Comparison of ENCODE assay signal across 23 mouse cellular contexts in genomic region chr2:157036400-157036799, GRCm38 (mm10). TPM values are rescaled to one million over a fixed set of nuclear protein-coding genes. Genes with fewer than 3 reads are reported as not detected.
DNase-seq lines count a peak whose midpoint lies in the region; ATAC-seq and TF ChIP-seq lines count a peak whose summit lies in the region.
"Had no signal": no experiment of that assay in that cellular context is flagged by ENCODE, and none has a peak within 500 bp of the region (broad histone marks: within the 10 kb centered on the region; RNA-seq: fewer than 3 reads in every experiment).

No protein-coding gene starts in this region.

- peaks cover 42% of the 10 kb centered on the region for H3K36me3 ChIP-seq in lung, postnatal 0 days (ENCODE audit: insufficient read depth, low read length)

- no peaks in the 10 kb centered on the region for H3K27me3 ChIP-seq in lung, postnatal 0 days (replicated peaks; ENCODE audit: insufficient read depth, low read length)
- H3K27me3 ChIP-seq: embryonic facial prominence, embryonic 15.5 days; midbrain, embryonic 13.5 days; neural tube, embryonic 15.5 days had no signal

- TF ChIP-seq EP300 in lung, postnatal 0 days (IDR thresholded peaks at IDR 0.05) = no peak

- ATAC-seq in lung, postnatal 0 days = peak; percentile 39; the same call in 1 of the 2 replicates
- no peak for ATAC-seq in activated CD4-positive, CD25-positive, alpha-beta regulatory T cell, adult 4 months
- no peak for ATAC-seq in inflammation-experienced regulatory T-cells, adult 6 months
- ATAC-seq: intestine, embryonic 16.5 days; midbrain, embryonic 13.5 days had no signal

- no peak overlapping the region for H3K9ac ChIP-seq in lung, postnatal 0 days (replicated peaks; ENCODE audit: low read depth)
- H3K9ac ChIP-seq: embryonic facial prominence, embryonic 15.5 days; hindbrain, embryonic 14.5 days; liver, embryonic 14.5 days; midbrain, embryonic 13.5 days; neural tube, embryonic 15.5 days had no signal

- 0 out of 2 replicates have a peak overlapping the region, but pooled peaks have one; percentile 6 for H3K27ac ChIP-seq in gastrocnemius, adult 2 months
- H3K27ac ChIP-seq in lung, postnatal 0 days (ENCODE audit: low read length) = no peak overlapping the region
- H3K27ac ChIP-seq: hindbrain, embryonic 14.5 days; left cerebral cortex, adult 2 months; liver, embryonic 14.5 days; midbrain, embryonic 13.5 days; neural tube, embryonic 15.5 days had no signal

- H3K4me2 ChIP-seq in lung, postnatal 0 days (replicated peaks; ENCODE audit: low read depth, low read length) = no peak overlapping the region
- H3K4me2 ChIP-seq: embryonic facial prominence, embryonic 15.5 days; hindbrain, embryonic 14.5 days; midbrain, embryonic 13.5 days; neural tube, embryonic 15.5 days had no signal

- no peak overlapping the region for H3K4me3 ChIP-seq in gastrocnemius, adult 2 months
- H3K4me3 ChIP-seq in lung, postnatal 0 days (ENCODE audit: low read depth, low read length) = no peak overlapping the region
- H3K4me3 ChIP-seq: embryonic facial prominence, embryonic 15.5 days; left cerebral cortex, adult 2 months; midbrain, embryonic 13.5 days; neural tube, embryonic 15.5 days had no signal

- intact Hi-C loops in gastrocnemius, adult 2 months (cut with DNase I) = no loop called here

- 81% methylated on average over 8 of the region's 8 CpGs for WGBS in lung, postnatal 0 days

- H3K4me1 ChIP-seq in lung, postnatal 0 days (ENCODE audit: insufficient read depth, low read depth, low read length) = peaks cover 4% of the 10 kb centered on the region
- H3K4me1 ChIP-seq: midbrain, embryonic 13.5 days had no signal

- no peak for DNase-seq in gastrocnemius, adult 2 months
- no peak for DNase-seq in gastrocnemius, adult 8-10 months (ENCODE audit: low spot score in 2 of 2)
- DNase-seq in lung, postnatal 0 days (ENCODE audit: low spot score) = no peak
- no peak for DNase-seq in lung, postnatal 14 days
- DNase-seq in NIH3T3 (ENCODE audit: low read depth) = peak; percentile 34
- DNase-seq in lung, postnatal 25 days (ENCODE audit: low spot score) = peak; percentile 45
- DNase-seq: embryo, embryonic 11 days; kidney, postnatal 14 days; thymus, postnatal 4 days had no signal

- no peaks in the 10 kb centered on the region for H3K9me3 ChIP-seq in lung, postnatal 0 days (ENCODE audit: low read length)
- H3K9me3 ChIP-seq: embryonic facial prominence, embryonic 15.5 days; midbrain, embryonic 13.5 days; neural tube, embryonic 15.5 days had no signal

- no peak for TF ChIP-seq CTCF in gastrocnemius, adult 2 months (IDR thresholded peaks at IDR 0.05)
- no peak for TF ChIP-seq CTCF in lung, postnatal 0 days (IDR thresholded peaks at IDR 0.05)

RNA-seq across cellular contexts. Expression of gene Dsn1, which starts 29.4 kb away (rescaled TPM):
- total RNA-seq in gastrocnemius, adult 2 months (2021) = 1 to 10 TPM; 1.2 to 1.6 TPM
- 1 to 10 TPM; 2.2 to 2.5 (median 2.3) TPM for total RNA-seq in gastrocnemius, adult 8-10 months (2022)
- 7.2 and 9.5 TPM in 2 replicates for polyA plus RNA-seq in lung, postnatal 0 days (2015; fragmentation: Nextera tagmentation; extraction: Ambion mirVana)
- 10 to 100 TPM; 16.0 to 17.1 TPM for polyA plus RNA-seq in activated CD4-positive, CD25-positive, alpha-beta regulatory T cell, adult 4 months (2017; shearing (Covaris generic))
- polyA plus RNA-seq in inflammation-experienced regulatory T-cells, adult 6 months (2017; shearing (Covaris generic)) = 10 to 100 TPM; 10.3 to 34.2 (median 11.3) TPM

RNA-seq across cellular contexts. Expression of gene Soga1, which starts 42.7 kb away (rescaled TPM):
- 1 to 10 TPM; 2.8 to 4.5 TPM for total RNA-seq in gastrocnemius, adult 2 months (2021)
- 1 to 10 TPM; 1.7 to 3.5 (median 2.3) TPM for total RNA-seq in gastrocnemius, adult 8-10 months (2022)
- 2.5 and 3.1 TPM in 2 replicates for polyA plus RNA-seq in lung, postnatal 0 days (2015; fragmentation: Nextera tagmentation; extraction: Ambion mirVana)
- under 1 TPM in 1 of 2 experiments, not detected in 1; 0.05 TPM for polyA plus RNA-seq in activated CD4-positive, CD25-positive, alpha-beta regulatory T cell, adult 4 months (2017; shearing (Covaris generic))
- polyA plus RNA-seq in inflammation-experienced regulatory T-cells, adult 6 months (2017; shearing (Covaris generic)) = under 1 TPM in 1 of 3 experiments, not detected in 2; 0.17 TPM

RNA-seq across cellular contexts. Expression of gene Ndrg3, which starts 44.5 kb away (rescaled TPM):
- 10 to 100 TPM; 31.9 to 33.4 TPM for total RNA-seq in gastrocnemius, adult 2 months (2021)
- total RNA-seq in gastrocnemius, adult 8-10 months (2022) = 10 to 100 TPM; 29.0 to 35.6 (median 31.3) TPM
- polyA plus RNA-seq in lung, postnatal 0 days (2015; fragmentation: Nextera tagmentation; extraction: Ambion mirVana) = 22.8 and 25.4 TPM in 2 replicates
- polyA plus RNA-seq in activated CD4-positive, CD25-positive, alpha-beta regulatory T cell, adult 4 months (2017; shearing (Covaris generic)) = 100 to 1,000 TPM; 107 to 115 TPM
- polyA plus RNA-seq in inflammation-experienced regulatory T-cells, adult 6 months (2017; shearing (Covaris generic)) = 100 to 1,000 TPM in 2 of 3 experiments, 10 to 100 TPM in 1; 72.3 to 142 (median 105) TPM

RNA-seq across cellular contexts. Expression of gene Tldc2, which starts 50.5 kb away (rescaled TPM):
- total RNA-seq in gastrocnemius, adult 2 months (2021) = not detected
- not detected for total RNA-seq in gastrocnemius, adult 8-10 months (2022)
- polyA plus RNA-seq in lung, postnatal 0 days (2015; fragmentation: Nextera tagmentation; extraction: Ambion mirVana) = not detected in 2 replicates
- not detected for polyA plus RNA-seq in activated CD4-positive, CD25-positive, alpha-beta regulatory T cell, adult 4 months (2017; shearing (Covaris generic))
- not detected for polyA plus RNA-seq in inflammation-experienced regulatory T-cells, adult 6 months (2017; shearing (Covaris generic))
- total RNA-seq: gastrocnemius, postnatal 4 days; left cerebral cortex, adult 2 months; MEL had no signal
- polyA plus RNA-seq: embryonic facial prominence, embryonic 15.5 days; forebrain, embryonic 11.5 days; heart, postnatal 0 days; hindbrain, embryonic 14.5 days; intestine, embryonic 16.5 days; limb, embryonic 11.5 days; liver, embryonic 14.5 days; midbrain, embryonic 13.5 days; neural tube, embryonic 15.5 days had no signal

Comparison
In these comparisons a context has a peak if more than half of its experiments do, and no peak if none do; other contexts are left out.
1. DNase-seq: peak in NIH3T3 (single experiment) and lung, postnatal 25 days (single experiment); none in gastrocnemius, adult 2 months (single experiment), gastrocnemius, adult 8-10 months (0 of 2), lung, postnatal 0 days (single experiment) and lung, postnatal 14 days (single experiment).